Mouse (Mus musculus): Measurements from ENCODE around the gene Prim2. TPM values are rescaled to one million over a fixed set of nuclear protein-coding genes. Genes with fewer than 3 reads are reported as not detected.
A peak's percentile ranks its signal among the peaks of the same experiment; 100 is the strongest.
"Not testable (repeated sequence)": the region's sequence is repeated elsewhere in the genome, so short reads cannot be mapped to it uniquely, and the experiment has no call there.

Gene Prim2
- polyA plus RNA-seq, 1 experiment = 38.4 TPM

DNA sequence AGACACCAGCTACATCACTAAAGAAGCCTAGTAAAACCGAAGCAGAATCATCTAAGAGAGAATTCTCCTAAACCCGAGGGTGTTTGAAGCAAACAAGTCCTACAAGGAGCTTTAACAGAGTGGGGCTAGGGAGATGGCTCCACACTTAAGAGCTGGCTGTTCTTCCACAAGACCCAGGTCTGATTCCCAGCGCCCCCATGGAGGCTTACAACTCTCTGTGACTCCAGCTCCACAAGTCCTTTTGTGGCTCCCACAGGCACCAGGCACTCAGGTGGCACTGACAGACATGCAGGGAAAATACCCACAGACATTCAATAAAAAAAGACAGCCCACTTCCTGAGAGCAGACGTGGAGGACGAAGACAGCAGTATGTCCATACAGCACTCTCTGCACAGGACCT lies 29.5 kb downstream of the Prim2 start:
- Histone ChIP-seq H3K27ac (ENCODE audit: insufficient read depth, low read length) (no peak overlapping the region), H3K9ac (ENCODE audit: low read depth, poor library complexity, severe bottlenecking) (no peak overlapping the region), H3K27me3 (ENCODE audit: control insufficient read depth, insufficient read depth, low read length, poor library complexity, severe bottlenecking) (no peaks in the 10 kb centered on the region), H3K4me1 (ENCODE audit: control insufficient read depth, insufficient read depth, low read length) (no peaks in the 10 kb centered on the region), H3K9me3 (replicated peaks; ENCODE audit: control insufficient read depth, insufficient read depth, low read length, poor library complexity, severe bottlenecking) (no peaks in the 10 kb centered on the region), H3K4me3 (ENCODE audit: low read depth, low read length) (no peak overlapping the region), H3K36me3 (ENCODE audit: control insufficient read depth, insufficient read depth, low read length, poor library complexity, severe bottlenecking) (no peaks in the 10 kb centered on the region)
- TF ChIP-seq CTCF (IDR thresholded peaks at IDR 0.05; ENCODE audit: low read depth, low read length) = no peak
- TF ChIP-seq EP300 (IDR thresholded peaks at IDR 0.05; ENCODE audit: insufficient read depth, low read depth, low read length) = no peak
- TF ChIP-seq POLR2A (IDR thresholded peaks at IDR 0.05; ENCODE audit: insufficient read depth, low read length) = no peak

- no peak overlapping the region for H3K9ac ChIP-seq (ENCODE audit: low read depth, poor library complexity, severe bottlenecking)
- no peaks in the 10 kb centered on the region for H3K27me3 ChIP-seq (ENCODE audit: control insufficient read depth, insufficient read depth, low read length, poor library complexity, severe bottlenecking)
- no peak overlapping the region for H3K4me3 ChIP-seq (ENCODE audit: low read depth, low read length)
- TF ChIP-seq CTCF (IDR thresholded peaks at IDR 0.05; ENCODE audit: low read depth, low read length) (no peak), EP300 (IDR thresholded peaks at IDR 0.05; ENCODE audit: insufficient read depth, low read depth, low read length) (no peak), POLR2A (IDR thresholded peaks at IDR 0.05; ENCODE audit: insufficient read depth, low read length) (no peak)
- H3K4me1 ChIP-seq (ENCODE audit: control insufficient read depth, insufficient read depth, low read length) = no peaks in the 10 kb centered on the region
- no peaks in the 10 kb centered on the region for H3K9me3 ChIP-seq (replicated peaks; ENCODE audit: control insufficient read depth, insufficient read depth, low read length, poor library complexity, severe bottlenecking)
- no peaks in the 10 kb centered on the region for H3K36me3 ChIP-seq (ENCODE audit: control insufficient read depth, insufficient read depth, low read length, poor library complexity, severe bottlenecking)
- H3K27ac ChIP-seq (ENCODE audit: insufficient read depth, low read length) = no peak overlapping the region
Observed at GRCm38 (mm10) chr1:33639234-33639633, 30.4 kb downstream of the Prim2 start.

- Histone ChIP-seq H3K4me3 (ENCODE audit: low read depth, low read length) (peak overlapping the region; percentile 37), H3K4me1 (ENCODE audit: control insufficient read depth, insufficient read depth, low read length) (no peaks in the 10 kb centered on the region), H3K27ac (ENCODE audit: insufficient read depth, low read length) (no peak overlapping the region), H3K27me3 (ENCODE audit: control insufficient read depth, insufficient read depth, low read length, poor library complexity, severe bottlenecking) (no peaks in the 10 kb centered on the region), H3K9ac (ENCODE audit: low read depth, poor library complexity, severe bottlenecking) (no peak overlapping the region), H3K9me3 (replicated peaks; ENCODE audit: control insufficient read depth, insufficient read depth, low read length, poor library complexity, severe bottlenecking) (no peaks in the 10 kb centered on the region), H3K36me3 (ENCODE audit: control insufficient read depth, insufficient read depth, low read length, poor library complexity, severe bottlenecking) (no peaks in the 10 kb centered on the region)
- TF ChIP-seq POLR2A (IDR thresholded peaks at IDR 0.05; ENCODE audit: insufficient read depth, low read length) (no peak), EP300 (IDR thresholded peaks at IDR 0.05; ENCODE audit: insufficient read depth, low read depth, low read length) (no peak), CTCF (IDR thresholded peaks at IDR 0.05; ENCODE audit: low read depth, low read length) (no peak)
Observed at GRCm38 (mm10) chr1:33637827-33638226, 31.8 kb downstream of the Prim2 start.

GRCm38 (mm10) chr1:33636421-33637195 lies 33.0 kb downstream of the Prim2 start:
- peak overlapping the region; percentile 4 for H3K4me3 ChIP-seq (ENCODE audit: low read depth, low read length)
- H3K9me3 ChIP-seq (replicated peaks; ENCODE audit: control insufficient read depth, insufficient read depth, low read length, poor library complexity, severe bottlenecking) = no peaks in the 10 kb centered on the region
- TF ChIP-seq EP300 (IDR thresholded peaks at IDR 0.05; ENCODE audit: insufficient read depth, low read depth, low read length) (no peak), CTCF (IDR thresholded peaks at IDR 0.05; ENCODE audit: low read depth, low read length) (no peak), POLR2A (IDR thresholded peaks at IDR 0.05; ENCODE audit: insufficient read depth, low read length) (no peak)
- no peaks in the 10 kb centered on the region for H3K4me1 ChIP-seq (ENCODE audit: control insufficient read depth, insufficient read depth, low read length)
- no peaks in the 10 kb centered on the region for H3K36me3 ChIP-seq (ENCODE audit: control insufficient read depth, insufficient read depth, low read length, poor library complexity, severe bottlenecking)
- no peaks in the 10 kb centered on the region for H3K27me3 ChIP-seq (ENCODE audit: control insufficient read depth, insufficient read depth, low read length, poor library complexity, severe bottlenecking)
- peak overlapping the region; percentile 39; the same call in 1 of the 2 replicates for H3K27ac ChIP-seq (ENCODE audit: insufficient read depth, low read length)
- peak overlapping the region; percentile 48 for H3K9ac ChIP-seq (ENCODE audit: low read depth, poor library complexity, severe bottlenecking)

DNA sequence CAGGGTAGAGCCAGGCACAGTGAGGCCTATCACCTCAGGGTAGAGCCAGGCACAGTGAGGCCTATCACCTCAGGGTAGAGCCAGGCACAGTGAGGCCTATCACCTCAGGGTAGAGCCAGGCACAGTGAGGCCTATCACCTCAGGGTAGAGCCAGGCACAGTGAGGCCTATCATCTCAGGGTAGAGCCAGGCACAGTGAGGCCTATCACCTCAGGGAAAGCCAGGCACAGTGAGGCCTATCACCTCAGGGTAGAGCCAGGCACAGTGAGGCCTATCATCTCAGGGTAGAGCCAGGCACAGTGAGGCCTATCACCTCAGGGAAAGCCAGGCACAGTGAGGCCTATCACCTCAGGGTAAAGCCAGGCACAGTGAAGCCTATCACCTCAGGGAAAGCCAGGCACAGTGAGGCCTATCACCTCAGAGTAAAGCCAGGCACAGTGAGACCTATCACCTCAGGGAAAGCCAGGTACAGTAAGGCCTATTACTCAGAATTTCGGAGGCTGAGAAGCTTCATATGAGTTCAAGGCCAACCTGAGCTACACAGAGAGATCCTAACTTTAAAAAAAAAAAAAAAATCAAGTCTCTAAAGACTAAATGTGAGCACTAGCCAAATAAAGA lies 38.5 kb downstream of the Prim2 start:
- not testable (repeated sequence) for H3K9me3 ChIP-seq (replicated peaks; ENCODE audit: control insufficient read depth, insufficient read depth, low read length, poor library complexity, severe bottlenecking); H3K27ac ChIP-seq (ENCODE audit: insufficient read depth, low read length); H3K4me3 ChIP-seq (ENCODE audit: low read depth, low read length); H3K27me3 ChIP-seq (ENCODE audit: control insufficient read depth, insufficient read depth, low read length, poor library complexity, severe bottlenecking); H3K4me1 ChIP-seq (ENCODE audit: control insufficient read depth, insufficient read depth, low read length); H3K9ac ChIP-seq (ENCODE audit: low read depth, poor library complexity, severe bottlenecking); H3K36me3 ChIP-seq (ENCODE audit: control insufficient read depth, insufficient read depth, low read length, poor library complexity, severe bottlenecking)

GRCm38 (mm10) chr1:33627803-33628202 lies 41.8 kb downstream of the Prim2 start:
- Histone ChIP-seq H3K4me3 (ENCODE audit: low read depth, low read length) (no peak overlapping the region), H3K4me1 (ENCODE audit: control insufficient read depth, insufficient read depth, low read length) (no peaks in the 10 kb centered on the region), H3K9me3 (replicated peaks; ENCODE audit: control insufficient read depth, insufficient read depth, low read length, poor library complexity, severe bottlenecking) (no peaks in the 10 kb centered on the region), H3K27ac (ENCODE audit: insufficient read depth, low read length) (no peak overlapping the region), H3K36me3 (ENCODE audit: control insufficient read depth, insufficient read depth, low read length, poor library complexity, severe bottlenecking) (peaks cover 5% of the 10 kb centered on the region; the same call in 1 of the 2 replicates), H3K9ac (ENCODE audit: low read depth, poor library complexity, severe bottlenecking) (no peak overlapping the region), H3K27me3 (ENCODE audit: control insufficient read depth, insufficient read depth, low read length, poor library complexity, severe bottlenecking) (no peaks in the 10 kb centered on the region)
- TF ChIP-seq POLR2A (IDR thresholded peaks at IDR 0.05; ENCODE audit: insufficient read depth, low read length) (no peak), CTCF (IDR thresholded peaks at IDR 0.05; ENCODE audit: low read depth, low read length) (no peak), EP300 (IDR thresholded peaks at IDR 0.05; ENCODE audit: insufficient read depth, low read depth, low read length) (no peak)

All from ES-Bruce4 (cell line).